Mouse (Mus musculus) thymus, postnatal 10 days (tissue): Measurements from ENCODE around the gene Nfib.

Experiments
- DNase-seq, 2 experiments: peaks; one replicate each; pipeline ENCODE4 v3.0.0; 2021; ENCODE audit warnings: low spot score in 2 of 2

Gene Nfib

DNA sequence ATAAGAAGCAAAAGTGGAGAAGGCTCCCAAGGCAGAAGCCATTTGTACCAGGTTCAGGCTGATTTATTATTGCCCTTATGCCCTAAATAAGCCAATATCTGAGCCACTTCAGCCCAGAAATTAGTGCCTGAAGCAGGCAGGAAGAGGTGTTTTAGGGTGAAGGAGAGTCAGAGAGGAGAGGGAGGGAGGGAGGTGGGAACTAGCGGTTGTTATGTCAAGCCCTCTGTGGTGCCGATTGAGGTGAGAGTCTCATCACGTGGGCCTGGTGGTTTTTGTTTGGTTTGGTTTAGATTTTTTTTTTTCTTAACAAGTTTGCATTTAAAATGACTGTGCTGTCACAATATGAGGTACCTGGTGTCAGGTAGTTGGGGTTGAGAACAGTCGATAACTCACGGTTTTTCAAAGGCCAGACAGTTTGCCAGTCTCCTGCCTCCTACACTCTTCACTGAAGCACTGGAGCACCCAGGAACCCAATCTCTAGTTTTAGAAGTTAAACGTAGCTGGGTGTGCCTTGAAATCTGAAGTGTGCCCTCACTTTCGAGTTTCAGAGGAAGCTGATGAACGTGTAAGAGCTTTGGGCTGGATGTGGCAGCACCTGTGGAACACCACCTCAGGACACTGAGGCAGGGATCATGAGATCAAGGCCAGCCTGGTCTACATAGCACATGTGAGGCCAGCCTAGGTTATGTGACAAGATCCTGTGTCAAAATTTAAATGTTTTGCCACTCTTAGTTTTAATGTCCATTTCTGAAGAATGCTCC, 81.1 kb downstream of the Nfib start:
- no peak for DNase-seq

- no peak for DNase-seq
Observed at GRCm38 (mm10) chr4:82623835-82624234, 81.7 kb downstream of the Nfib start.

DNA sequence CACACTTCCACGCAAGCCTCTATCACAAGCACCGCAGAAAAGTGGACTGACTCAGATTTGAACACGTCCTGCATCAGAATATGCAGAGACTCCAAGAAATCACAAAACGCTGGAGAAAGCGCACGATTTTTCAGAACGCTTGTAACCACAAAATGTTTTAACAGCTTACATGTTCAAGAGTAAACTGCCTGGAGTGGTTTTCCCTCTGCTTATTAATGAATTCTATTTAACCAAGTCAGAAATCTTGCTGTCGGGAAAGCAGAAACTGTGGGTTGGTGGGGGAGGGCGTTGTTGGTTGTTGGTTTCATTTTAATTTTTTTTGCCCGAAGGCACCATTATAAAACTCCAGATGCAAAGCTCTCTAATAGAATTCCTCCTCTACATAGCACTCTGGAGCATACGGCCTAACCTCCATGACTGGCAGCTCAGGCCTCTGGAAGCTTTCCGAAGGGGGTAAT, 82.4 kb downstream of the Nfib start:
- no peak for DNase-seq

DNA sequence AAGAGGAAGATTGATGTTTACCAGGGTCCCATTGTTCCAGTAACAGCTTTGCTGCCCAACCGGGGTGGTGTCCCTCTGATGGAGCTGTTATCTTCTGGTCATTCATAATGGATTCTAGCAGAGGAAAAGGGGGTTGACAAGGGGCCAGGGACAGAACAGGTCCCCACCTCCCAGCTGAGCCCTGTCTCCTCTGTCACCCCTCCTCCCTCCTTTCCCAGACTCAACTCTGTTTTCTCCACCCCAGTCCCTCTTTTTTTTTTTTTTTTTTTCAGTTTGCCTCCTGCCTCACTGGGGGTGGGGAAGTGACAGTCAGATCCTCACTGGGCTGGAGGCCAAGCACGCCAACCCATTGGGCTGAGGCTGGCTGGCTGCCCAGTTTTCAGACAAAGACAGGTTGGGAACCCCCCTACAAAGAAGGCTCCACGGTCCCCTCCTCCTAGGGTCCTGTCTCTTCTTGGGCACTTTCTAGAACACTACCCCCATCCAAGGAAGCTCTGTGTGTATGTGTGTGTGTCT, 83.2 kb downstream of the Nfib start:
- no peak for DNase-seq

GRCm38 (mm10) chr4:82619539-82619941, 86.0 kb downstream of the Nfib start:
- DNase-seq: no peak

GRCm38 (mm10) chr4:82619003-82619402, 86.5 kb downstream of the Nfib start:
- no peak for DNase-seq

DNA sequence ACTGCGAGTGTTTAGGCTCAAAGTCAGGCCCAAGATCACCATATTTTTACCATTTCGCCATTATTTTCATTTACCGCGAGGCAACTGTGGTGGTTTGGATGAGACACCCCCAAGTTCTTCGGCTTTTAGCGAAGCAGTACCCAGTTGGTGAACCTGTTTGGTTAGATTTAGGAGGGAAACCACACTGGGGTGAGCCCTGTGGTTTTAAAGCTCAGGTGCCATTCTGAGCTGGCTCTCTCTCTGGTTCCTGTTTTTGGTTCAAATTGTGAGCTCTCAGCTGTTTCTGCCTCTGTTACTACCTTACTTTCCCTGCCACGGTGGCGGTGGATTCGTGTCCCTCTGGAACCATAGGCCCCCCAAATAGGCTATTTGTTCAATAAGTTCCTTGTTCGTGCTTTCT, 88.3 kb downstream of the Nfib start:
- DNase-seq: no peak

GRCm38 (mm10) chr4:82615712-82616111, 89.8 kb downstream of the Nfib start:
- DNase-seq: no peak

GRCm38 (mm10) chr4:82614466-82614805, 91.1 kb downstream of the Nfib start:
- no peak for DNase-seq

GRCm38 (mm10) chr4:82613606-82614465, 91.7 kb downstream of the Nfib start:
- no peak for DNase-seq

DNA sequence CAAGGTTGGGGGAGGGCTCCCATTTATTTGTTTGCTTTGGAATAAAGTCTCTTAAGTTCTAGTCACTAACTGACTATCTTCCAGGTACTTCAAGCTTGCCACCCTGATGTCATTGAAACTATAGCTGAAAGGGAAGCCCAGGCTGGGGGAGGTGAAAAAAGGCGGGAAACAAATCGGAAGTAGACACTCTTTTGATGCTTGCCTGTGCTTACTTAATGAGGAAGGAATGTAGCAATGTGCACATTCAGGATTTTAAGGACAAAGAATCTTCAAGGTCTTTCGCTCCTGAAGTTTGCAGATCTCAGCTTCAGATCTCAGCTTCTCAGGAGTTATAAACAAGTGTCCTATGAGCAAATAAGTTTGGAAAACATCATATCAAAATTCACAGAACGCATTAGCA, 95.9 kb downstream of the Nfib start:
- no peak for DNase-seq

DNA sequence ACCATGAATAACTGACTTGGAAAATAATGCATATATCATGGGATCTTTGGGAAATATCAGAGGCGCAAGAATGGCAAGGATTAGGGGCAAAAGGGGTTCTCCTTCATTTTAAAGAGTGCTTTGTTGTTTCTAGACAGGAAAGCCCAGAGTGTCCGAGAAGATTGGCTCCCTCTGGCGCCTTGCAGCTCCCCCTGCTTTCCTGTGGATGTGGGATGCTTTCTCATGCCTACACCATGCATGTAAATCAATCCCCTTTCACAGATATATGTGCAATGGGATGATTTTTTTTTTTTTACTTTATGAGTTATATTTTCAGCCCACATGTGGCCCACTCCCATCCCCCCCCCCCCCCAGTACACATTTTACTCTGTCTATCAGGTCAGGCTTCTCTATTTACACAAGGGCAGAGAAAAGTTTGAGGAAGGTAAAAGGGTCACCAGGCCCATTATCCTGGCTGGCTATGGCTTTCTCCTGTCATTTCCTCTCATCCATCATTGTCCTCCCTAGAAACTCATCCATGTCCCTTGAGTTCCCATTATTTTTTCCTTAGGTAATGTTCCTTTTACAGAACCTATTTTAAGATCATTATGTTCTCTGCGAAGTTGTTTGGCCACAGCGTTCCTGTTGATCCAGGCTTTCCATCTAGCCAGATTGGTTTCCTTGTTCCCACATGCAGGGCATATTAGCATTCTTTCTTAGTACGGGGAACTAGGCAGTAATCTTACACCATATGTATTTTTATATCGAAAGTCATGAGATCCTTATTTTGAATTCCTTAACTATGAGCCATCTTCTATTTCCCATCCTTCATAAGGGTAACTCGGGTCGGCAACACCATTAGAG, 96.6 kb downstream of the Nfib start:
- DNase-seq: no peak

DNA sequence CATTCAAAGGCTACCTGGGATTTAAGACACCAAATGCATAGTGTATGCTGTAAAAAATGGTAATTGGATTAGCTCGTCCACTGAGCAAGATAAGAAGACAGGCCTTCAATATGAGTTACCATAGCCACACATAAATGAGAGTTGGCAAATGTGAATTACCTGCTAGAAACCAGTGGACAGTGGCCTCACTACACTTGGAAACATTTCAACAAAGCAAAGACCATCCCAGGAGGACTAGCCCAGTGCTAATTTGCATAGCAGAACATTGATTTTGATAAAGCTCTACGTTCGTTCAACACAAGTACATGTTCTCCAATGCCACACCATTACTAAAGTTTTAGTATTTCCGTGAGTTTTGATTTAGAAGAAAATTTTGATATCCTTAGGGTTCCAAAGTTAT, 98.3 kb downstream of the Nfib start:
- no peak for DNase-seq

- DNase-seq: no peak
Observed at GRCm38 (mm10) chr4:82606351-82606750, 99.2 kb downstream of the Nfib start.

GRCm38 (mm10) chr4:82605034-82605784, 100.3 kb downstream of the Nfib start:
- no peak for DNase-seq

DNA sequence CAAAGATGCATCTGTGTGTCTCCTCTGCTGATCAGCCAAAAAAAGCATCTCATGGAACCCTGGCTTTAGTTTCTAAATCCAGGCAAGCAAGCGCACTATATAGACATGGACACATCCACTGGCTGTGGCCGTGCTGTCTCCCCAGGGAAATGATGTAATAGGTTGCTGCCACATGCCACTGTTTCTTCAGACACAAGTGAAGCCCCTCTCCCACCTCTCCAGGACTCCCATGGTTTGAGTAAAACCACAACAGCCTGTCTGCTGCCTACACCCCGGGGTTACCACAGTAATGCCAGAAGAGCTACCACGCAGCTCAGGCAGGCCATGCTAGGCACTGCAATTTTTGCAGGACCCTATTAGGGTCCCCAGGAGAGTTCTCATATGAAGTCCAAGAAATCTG, 101.0 kb downstream of the Nfib start:
- no peak for DNase-seq

DNA sequence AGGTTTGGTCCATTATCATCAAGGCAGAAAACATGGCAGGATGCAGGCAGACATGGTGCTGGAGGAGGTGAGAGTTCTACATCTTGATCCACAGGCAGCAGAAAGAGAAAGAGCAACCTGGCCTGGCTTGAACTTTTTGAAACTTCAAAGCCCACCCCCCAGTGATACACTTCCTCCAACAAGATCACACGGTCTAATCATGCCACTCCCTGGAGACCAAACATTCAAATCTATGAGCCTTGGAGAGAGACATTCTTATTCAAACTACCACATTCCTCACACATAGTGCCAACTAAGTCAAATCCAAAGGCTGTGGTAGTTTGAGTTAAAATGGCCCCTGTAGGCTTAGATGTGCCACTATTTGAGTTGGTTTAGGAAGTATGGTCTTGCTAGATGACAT, 104.9 kb downstream of the Nfib start:
- no peak for DNase-seq

GRCm38 (mm10) chr4:82598436-82598835, 107.1 kb downstream of the Nfib start:
- DNase-seq: no peak

- DNase-seq: no peak
Observed at GRCm38 (mm10) chr4:82593681-82594666, 111.6 kb downstream of the Nfib start.
